Mouse (Mus musculus): ENCODE data around the gene Litaf. TPM values are rescaled to one million over a fixed set of nuclear protein-coding genes. Genes with fewer than 3 reads are reported as not detected.
A peak's percentile ranks its signal among the peaks of the same experiment; 100 is the strongest.

Gene Litaf
- total RNA-seq, 2 experiments from 2014 or later = 17.0 to 19.2 TPM

GRCm38 (mm10) chr16:11069710-11070420, 3.9 kb upstream of the Litaf start:
- intact Hi-C loops (cut with DNase I; ENCODE audit: low total_unique reads) = no loop called here
- no peak for DNase-seq

GRCm38 (mm10) chr16:11069271-11069670, 3.3 kb upstream of the Litaf start:
- DNase-seq = no peak
- intact Hi-C loops (cut with DNase I; ENCODE audit: low total_unique reads) = no loop called here

- intact Hi-C loops (cut with DNase I; ENCODE audit: low total_unique reads) = no loop called here
- DNase-seq = no peak
These were observed 2.7 kb upstream of the Litaf start for GRCm38 (mm10) chr16:11068666-11069065.

- intact Hi-C loops (cut with DNase I; ENCODE audit: low total_unique reads) = no loop called here
- peak; percentile 53 for DNase-seq
These were observed 855 bp upstream of the Litaf start for GRCm38 (mm10) chr16:11066833-11067191.

- DNase-seq = no peak
- intact Hi-C loops (cut with DNase I; ENCODE audit: low total_unique reads) = no loop called here
These were observed 526 bp downstream of the Litaf start for GRCm38 (mm10) chr16:11065431-11065830.

GRCm38 (mm10) chr16:11064742-11065141, 1.2 kb downstream of the Litaf start:
- intact Hi-C loops (cut with DNase I; ENCODE audit: low total_unique reads) = no loop called here
- no peak for DNase-seq

- intact Hi-C loops (cut with DNase I; ENCODE audit: low total_unique reads) = no loop called here
- DNase-seq = no peak
These were observed 1.6 kb downstream of the Litaf start for GRCm38 (mm10) chr16:11064341-11064740.

- intact Hi-C loops (cut with DNase I; ENCODE audit: low total_unique reads) = no loop called here
- peak; percentile 90 for DNase-seq
These were observed 2.9 kb downstream of the Litaf start for GRCm38 (mm10) chr16:11062794-11063721.

- no peak for DNase-seq
- intact Hi-C loops (cut with DNase I; ENCODE audit: low total_unique reads) = no loop called here
These were observed 5.3 kb downstream of the Litaf start, which contains the start of gene Snn for GRCm38 (mm10) chr16:11060645-11061044. TSS of gene Snn (plus strand) at chr16:11060945.

- DNase-seq = no peak
- intact Hi-C loops (cut with DNase I; ENCODE audit: low total_unique reads) = no loop called here
These were observed 10.0 kb downstream of the Litaf start for GRCm38 (mm10) chr16:11055916-11056315.

- intact Hi-C loops (cut with DNase I; ENCODE audit: low total_unique reads) = no loop called here
- DNase-seq = no peak
These were observed 11.1 kb downstream of the Litaf start for GRCm38 (mm10) chr16:11054871-11055270.

- no peak for DNase-seq
- intact Hi-C loops (cut with DNase I; ENCODE audit: low total_unique reads) = no loop called here
These were observed 11.5 kb downstream of the Litaf start for GRCm38 (mm10) chr16:11054409-11054808.

- DNase-seq = no peak
- intact Hi-C loops (cut with DNase I; ENCODE audit: low total_unique reads) = no loop called here
These were observed 14.8 kb downstream of the Litaf start for GRCm38 (mm10) chr16:11051134-11051533.

GRCm38 (mm10) chr16:11050226-11050625, 15.7 kb downstream of the Litaf start:
- intact Hi-C loops (cut with DNase I; ENCODE audit: low total_unique reads) = no loop called here
- DNase-seq = no peak

- DNase-seq = no peak
- intact Hi-C loops (cut with DNase I; ENCODE audit: low total_unique reads) = no loop called here
These were observed 18.8 kb downstream of the Litaf start for GRCm38 (mm10) chr16:11047130-11047529.

- DNase-seq = no peak
- intact Hi-C loops (cut with DNase I; ENCODE audit: low total_unique reads) = no loop called here
These were observed 19.5 kb downstream of the Litaf start for GRCm38 (mm10) chr16:11046437-11046836.

GRCm38 (mm10) chr16:11043239-11043638, 22.7 kb downstream of the Litaf start:
- intact Hi-C loops (cut with DNase I; ENCODE audit: low total_unique reads) = no loop called here
- DNase-seq = no peak

GRCm38 (mm10) chr16:11040603-11041002, 25.4 kb downstream of the Litaf start:
- intact Hi-C loops (cut with DNase I; ENCODE audit: low total_unique reads) = no loop called here
- no peak for DNase-seq

GRCm38 (mm10) chr16:11035790-11036431, 30.0 kb downstream of the Litaf start:
- peak; percentile 75 for DNase-seq
- intact Hi-C loops (cut with DNase I; ENCODE audit: low total_unique reads) = loop anchor here (2.0 to 10.0 kb wide), 4 partner anchors 71 to 381 kb away; partner anchors contain the start of gene Zc3h7a

- intact Hi-C loops (cut with DNase I; ENCODE audit: low total_unique reads) = loop anchor here (5.0 to 10.0 kb wide), 3 partner anchors 72 to 382 kb away; partner anchors contain the start of gene Zc3h7a
These were observed 30.7 kb downstream of the Litaf start for GRCm38 (mm10) chr16:11035273-11035672.

More at GRCm38 (mm10) chr16:11035273-11035672, 30.7 kb downstream of the Litaf start:
- no peak for DNase-seq

Data from gastrocnemius, postnatal 14 days (tissue).